Mouse (Mus musculus): ENCODE data around the gene Slc9b2. TPM values are rescaled to one million over a fixed set of nuclear protein-coding genes. Genes with fewer than 3 reads are reported as not detected.

Gene Slc9b2
- 0.06 and 0.10 TPM in 2 replicates for polyA plus RNA-seq (2012; rRNA removed)

GRCm38 (mm10) chr3:135307411-135308259 lies at the start of gene Slc9b2:
Slc9b2 (plus strand) TSS chr3:135307700.

GRCm38 (mm10) chr3:135280669-135281415 lies 26.7 kb upstream of the Slc9b2 start, which contains the start of gene Bdh2:
Bdh2 (plus strand) TSS chr3:135281221.

GRCm38 (mm10) chr3:135347739-135348264 lies 40.3 kb downstream of the Slc9b2 start, which contains the start of gene Slc9b1:
Slc9b1 (plus strand) TSS chr3:135348029.

Other genes starting within 250 kb of the Slc9b2 start
- 1.9 and 2.7 TPM in 2 replicates for gene Cenpe, start 95.2 kb upstream of the Slc9b2 start, polyA plus RNA-seq (2012; rRNA removed)
- gene Bdh2, start 26.5 kb upstream of the Slc9b2 start, polyA plus RNA-seq (2012; rRNA removed), result 0.75 and 0.80 TPM in 2 replicates
- not detected in 2 replicates for gene Slc9b1, start 40.3 kb downstream of the Slc9b2 start, polyA plus RNA-seq (2012; rRNA removed)
- 34.9 and 36.9 TPM in 2 replicates for gene Cisd2, start 116.2 kb downstream of the Slc9b2 start, polyA plus RNA-seq (2012; rRNA removed)
- 233 TPM in 2 replicates for gene Ube2d3, start 130.4 kb downstream of the Slc9b2 start, polyA plus RNA-seq (2012; rRNA removed)
- 6.7 and 7.2 TPM in 2 replicates for gene Manba, start 177.9 kb downstream of the Slc9b2 start, polyA plus RNA-seq (2012; rRNA removed)

Data from colon, adult 2 months (tissue).